Mouse (Mus musculus): ENCODE measurements at regions not wholly inside any gene's neighbourhood (a gene's known extent, or its start where the extent isn't known, plus 50 kb on each side); places are given as distances from the start of the nearest gene placed in this dataset.

GRCm38 (mm10) chr1:76705556-76705955 lies 809.3 kb downstream of the Epha4 start:
- Histone ChIP-seq H3K36me3 (replicated peaks; ENCODE audit: low read length) (no peaks in the 10 kb centered on the region), H3K4me1 (no peaks in the 10 kb centered on the region), H3K4me3 (replicated peaks) (no peak overlapping the region), H3K27me3 (replicated peaks) (no peaks in the 10 kb centered on the region), H3K9me3 (no peaks in the 10 kb centered on the region)
- no peak for TF ChIP-seq FLI1 (IDR thresholded peaks at IDR 0.05; ENCODE audit: low read length)
- TF ChIP-seq GATA1 (IDR thresholded peaks at IDR 0.05; ENCODE audit: borderline replicate concordance, low read length), result no peak

GRCm38 (mm10) chr1:76717639-76718292 lies 797.1 kb downstream of the Epha4 start:
- Histone ChIP-seq H3K27me3 (replicated peaks) (no peaks in the 10 kb centered on the region), H3K9me3 (peaks cover 14% of the 10 kb centered on the region; the same call in 1 of the 2 replicates), H3K36me3 (replicated peaks; ENCODE audit: low read length) (no peaks in the 10 kb centered on the region), H3K4me3 (replicated peaks) (no peak overlapping the region), H3K4me1 (no peaks in the 10 kb centered on the region)
- TF ChIP-seq FLI1 (IDR thresholded peaks at IDR 0.05; ENCODE audit: low read length) (no peak), GATA1 (IDR thresholded peaks at IDR 0.05; ENCODE audit: borderline replicate concordance, low read length) (no peak)

- no peaks in the 10 kb centered on the region for H3K4me1 ChIP-seq
- no peaks in the 10 kb centered on the region for H3K27me3 ChIP-seq (replicated peaks)
- H3K9me3 ChIP-seq, result peaks cover 3% of the 10 kb centered on the region; the same call in 1 of the 2 replicates
- no peaks in the 10 kb centered on the region for H3K36me3 ChIP-seq (replicated peaks; ENCODE audit: low read length)
- TF ChIP-seq FLI1 (IDR thresholded peaks at IDR 0.05; ENCODE audit: low read length) (no peak), GATA1 (IDR thresholded peaks at IDR 0.05; ENCODE audit: borderline replicate concordance, low read length) (no peak)
- H3K4me3 ChIP-seq (replicated peaks), result no peak overlapping the region
These were observed 790.4 kb downstream of the Epha4 start for GRCm38 (mm10) chr1:76724453-76724852.

GRCm38 (mm10) chr1:76737003-76737402 lies 777.9 kb downstream of the Epha4 start:
- no peak for TF ChIP-seq GATA1 (IDR thresholded peaks at IDR 0.05; ENCODE audit: borderline replicate concordance, low read length)
- no peak for TF ChIP-seq FLI1 (IDR thresholded peaks at IDR 0.05; ENCODE audit: low read length)
- Histone ChIP-seq H3K27me3 (replicated peaks) (no peaks in the 10 kb centered on the region), H3K4me1 (no peaks in the 10 kb centered on the region), H3K4me3 (replicated peaks) (no peak overlapping the region), H3K9me3 (0 out of 2 replicates have a peak, but pooled peaks cover 4% of the 10 kb centered on the region), H3K36me3 (replicated peaks; ENCODE audit: low read length) (no peaks in the 10 kb centered on the region)

- Histone ChIP-seq H3K36me3 (replicated peaks; ENCODE audit: low read length) (no peaks in the 10 kb centered on the region), H3K4me1 (no peaks in the 10 kb centered on the region), H3K9me3 (0 out of 2 replicates have a peak, but pooled peaks cover 4% of the 10 kb centered on the region), H3K27me3 (replicated peaks) (no peaks in the 10 kb centered on the region), H3K4me3 (replicated peaks) (no peak overlapping the region)
- TF ChIP-seq GATA1 (IDR thresholded peaks at IDR 0.05; ENCODE audit: borderline replicate concordance, low read length) (no peak), FLI1 (IDR thresholded peaks at IDR 0.05; ENCODE audit: low read length) (no peak)
These were observed 777.2 kb downstream of the Epha4 start for GRCm38 (mm10) chr1:76737663-76738062.

GRCm38 (mm10) chr1:76772694-76773093 lies 742.2 kb downstream of the Epha4 start:
- Histone ChIP-seq H3K4me1 (no peaks in the 10 kb centered on the region), H3K9me3 (peaks cover 6% of the 10 kb centered on the region), H3K4me3 (replicated peaks) (no peak overlapping the region), H3K36me3 (replicated peaks; ENCODE audit: low read length) (no peaks in the 10 kb centered on the region), H3K27me3 (replicated peaks) (no peaks in the 10 kb centered on the region)
- TF ChIP-seq GATA1 (IDR thresholded peaks at IDR 0.05; ENCODE audit: borderline replicate concordance, low read length), result no peak
- no peak for TF ChIP-seq FLI1 (IDR thresholded peaks at IDR 0.05; ENCODE audit: low read length)

GRCm38 (mm10) chr1:76786871-76787270 lies 728.0 kb downstream of the Epha4 start:
- Histone ChIP-seq H3K27me3 (replicated peaks) (no peaks in the 10 kb centered on the region), H3K4me1 (no peaks in the 10 kb centered on the region)
- TF ChIP-seq FLI1 (IDR thresholded peaks at IDR 0.05; ENCODE audit: low read length), result no peak
- TF ChIP-seq GATA1 (IDR thresholded peaks at IDR 0.05; ENCODE audit: borderline replicate concordance, low read length), result no peak

GRCm38 (mm10) chr1:76793438-76793837 lies 721.5 kb downstream of the Epha4 start:
- Histone ChIP-seq H3K4me1 (no peaks in the 10 kb centered on the region), H3K36me3 (replicated peaks; ENCODE audit: low read length) (no peaks in the 10 kb centered on the region), H3K27me3 (replicated peaks) (no peaks in the 10 kb centered on the region), H3K4me3 (replicated peaks) (no peak overlapping the region), H3K9me3 (0 out of 2 replicates have a peak, but pooled peaks cover 3% of the 10 kb centered on the region)
- TF ChIP-seq FLI1 (IDR thresholded peaks at IDR 0.05; ENCODE audit: low read length) (no peak), GATA1 (IDR thresholded peaks at IDR 0.05; ENCODE audit: borderline replicate concordance, low read length) (no peak)

More at GRCm38 (mm10) chr1:76786871-76787270, 728.0 kb downstream of the Epha4 start:
- Histone ChIP-seq H3K4me3 (replicated peaks) (no peak overlapping the region), H3K9me3 (no peaks in the 10 kb centered on the region), H3K36me3 (replicated peaks; ENCODE audit: low read length) (no peaks in the 10 kb centered on the region)

GRCm38 (mm10) chr1:76819906-76820305 lies 695.0 kb downstream of the Epha4 start:
- Histone ChIP-seq H3K4me3 (replicated peaks) (no peak overlapping the region), H3K27me3 (replicated peaks) (no peaks in the 10 kb centered on the region), H3K4me1 (no peaks in the 10 kb centered on the region), H3K9me3 (no peaks in the 10 kb centered on the region), H3K36me3 (replicated peaks; ENCODE audit: low read length) (no peaks in the 10 kb centered on the region)
- TF ChIP-seq GATA1 (IDR thresholded peaks at IDR 0.05; ENCODE audit: borderline replicate concordance, low read length) (no peak), FLI1 (IDR thresholded peaks at IDR 0.05; ENCODE audit: low read length) (no peak)

GRCm38 (mm10) chr1:76821610-76822009 lies 693.3 kb downstream of the Epha4 start:
- Histone ChIP-seq H3K4me3 (replicated peaks) (no peak overlapping the region), H3K27me3 (replicated peaks) (no peaks in the 10 kb centered on the region), H3K4me1 (no peaks in the 10 kb centered on the region), H3K36me3 (replicated peaks; ENCODE audit: low read length) (no peaks in the 10 kb centered on the region), H3K9me3 (no peaks in the 10 kb centered on the region)
- TF ChIP-seq FLI1 (IDR thresholded peaks at IDR 0.05; ENCODE audit: low read length) (no peak), GATA1 (IDR thresholded peaks at IDR 0.05; ENCODE audit: borderline replicate concordance, low read length) (no peak)
